Mouse (Mus musculus): ENCODE measurements at regions not wholly inside any gene's neighbourhood (a gene's known extent, or its start where the extent isn't known, plus 50 kb on each side); places are given as distances from the start of the nearest gene placed in this dataset.

DNA sequence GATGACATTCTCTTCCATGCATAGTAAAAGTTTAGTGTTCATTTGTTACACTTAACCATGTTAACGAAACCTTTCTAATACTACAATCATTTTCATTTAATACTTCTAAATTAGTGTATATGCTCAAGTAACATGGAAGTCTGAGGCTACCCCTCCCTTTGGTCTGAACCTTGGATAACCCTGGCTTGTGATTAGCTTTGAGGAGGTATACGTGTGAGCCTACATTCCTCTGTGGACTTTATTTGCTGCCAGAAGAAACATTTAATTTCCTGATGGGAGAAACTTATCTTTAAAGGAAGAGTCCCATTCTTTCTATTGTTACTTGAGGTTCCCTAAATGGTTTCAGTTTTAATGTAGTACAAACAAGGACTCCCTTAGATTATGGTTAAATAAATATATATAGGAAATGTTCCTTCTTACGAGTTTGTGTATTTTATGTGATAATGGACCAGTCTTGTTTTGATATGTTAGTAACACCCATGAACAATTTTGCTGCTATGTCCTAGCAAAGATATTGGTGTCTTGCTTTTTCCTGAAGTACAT lies 75.9 kb downstream of the Gm13691 start:
- TF ChIP-seq CTCF (IDR thresholded peaks at IDR 0.05) (no peak), EP300 (IDR thresholded peaks at IDR 0.05) (peak; percentile 95)
